Mouse (Mus musculus) thymus, adult 2 months (tissue): Measurements from ENCODE around the gene Serinc3. TPM values are rescaled to one million over a fixed set of nuclear protein-coding genes. Genes with fewer than 3 reads are reported as not detected.

ENCODE experiments used
- DNase-seq: peaks from one replicate; pipeline ENCODE4 v3.0.0; 2021
- H3K27ac ChIP-seq: fragments of 200-500 bp; 2 replicates; pipeline ENCODE4 v1.5.1; 2012; ENCODE audit warnings: low read length, control low read depth; ENCODE audit not compliant: control insufficient read depth, insufficient read depth
- H3K27me3 ChIP-seq: fragments of 200-500 bp; 2 replicates; pipeline ENCODE4 v1.6.1; 2012; ENCODE audit warnings: mild to moderate bottlenecking, low read length, moderate library complexity, mixed read lengths; ENCODE audit not compliant: control insufficient read depth, insufficient read depth
- H3K36me3 ChIP-seq: fragments of 200-500 bp; 2 replicates; pipeline ENCODE4 v1.6.1; 2012; ENCODE audit warnings: mild to moderate bottlenecking, low read length, moderate library complexity; ENCODE audit not compliant: control insufficient read depth, insufficient read depth
- H3K4me1 ChIP-seq: fragments of 200-500 bp; replicated peaks from 2 replicates; pipeline ENCODE4 v1.6.1; 2012; ENCODE audit warnings: low read length; ENCODE audit not compliant: control insufficient read depth, insufficient read depth
- H3K4me3 ChIP-seq: fragments of 200-500 bp; 2 replicates; pipeline ENCODE4 v1.5.1; 2012; ENCODE audit warnings: mild to moderate bottlenecking, low read length, control low read depth, moderate library complexity; ENCODE audit not compliant: control insufficient read depth, insufficient read depth
- CTCF ChIP-seq: fragments of 200-500 bp; IDR thresholded peaks from 2 replicates; pipeline ENCODE4 v1.5.1; 2012; ENCODE audit warnings: mild to moderate bottlenecking, control low read depth, low read length, moderate library complexity, borderline replicate concordance; ENCODE audit not compliant: control insufficient read depth, poor library complexity, insufficient read depth; ENCODE audit errors: extremely low read depth
- POLR2A ChIP-seq: fragments of 200-500 bp; IDR thresholded peaks from 2 replicates; pipeline ENCODE4 v1.6.1; 2012; ENCODE audit warnings: mild to moderate bottlenecking, low read length, control low read depth, moderate library complexity; ENCODE audit not compliant: control insufficient read depth, poor library complexity, insufficient read depth; ENCODE audit errors: extremely low read depth
- WGBS: fragments of 180-500 bp; shearing (Covaris S2); methylation state at CpG from one replicate; pipeline ENCODE4 v1.1.7; 2018; 5-methylcytosine and 5-hydroxymethylcytosine counted together
- polyA plus RNA-seq: library from polyadenylated mRNA; depleted of rRNA; stranded (reverse); fragments of >200 nt; gene quantifications from 2 replicates; pipeline ENCODE4 v1.2.3, GENCODE M21; 2012

Gene Serinc3
- polyA plus RNA-seq, 1 experiment: 279 TPM

- Histone ChIP-seq H3K4me1 (no peaks in the 10 kb centered on the region), H3K27ac (no peak overlapping the region), H3K36me3 (peaks cover 43% of the 10 kb centered on the region), H3K4me3 (no peak overlapping the region), H3K27me3 (no peaks in the 10 kb centered on the region)
- TF ChIP-seq CTCF (no peak), POLR2A (no peak)
- 96% methylated on average over 12 of the region's 12 CpGs for WGBS
- no peak for DNase-seq
These were observed 35.5 kb downstream of the Serinc3 start for GRCm38 (mm10) chr2:163609281-163609975.

DNA sequence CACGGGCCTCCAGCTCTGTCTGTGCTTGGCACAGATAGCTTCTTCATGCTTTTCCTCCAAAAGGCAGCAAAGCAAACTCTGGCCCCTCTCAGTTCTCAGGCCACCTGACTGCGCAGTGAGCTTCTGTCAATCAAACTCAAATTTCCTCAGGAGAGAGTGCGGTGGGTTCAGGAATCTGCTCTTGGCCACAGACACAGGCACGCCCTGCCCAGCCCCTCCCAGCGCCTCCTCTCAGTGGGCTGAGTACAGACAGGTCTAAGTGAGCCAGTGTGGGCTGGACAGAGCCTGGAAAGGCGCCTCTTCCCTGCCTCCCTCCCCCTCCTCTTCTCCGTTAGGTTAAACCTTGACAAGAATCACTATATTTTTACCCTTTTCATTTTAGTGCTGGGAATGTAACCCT, 36.9 kb downstream of the Serinc3 start:
- DNase-seq: no peak
- Histone ChIP-seq H3K4me3 (no peak overlapping the region), H3K27me3 (no peaks in the 10 kb centered on the region), H3K4me1 (peaks cover under 1% of the 10 kb centered on the region), H3K36me3 (peaks cover 30% of the 10 kb centered on the region), H3K27ac (no peak overlapping the region)
- 95% methylated on average over 7 of the region's 7 CpGs for WGBS
- no peak for TF ChIP-seq POLR2A
- TF ChIP-seq CTCF: no peak

GRCm38 (mm10) chr2:163606161-163606560, 38.8 kb downstream of the Serinc3 start:
- Histone ChIP-seq H3K4me3 (no peak overlapping the region), H3K4me1 (peaks cover 8% of the 10 kb centered on the region), H3K36me3 (peaks cover 23% of the 10 kb centered on the region), H3K27me3 (no peaks in the 10 kb centered on the region), H3K27ac (no peak overlapping the region)
- WGBS: 94% methylated on average over 7 of the region's 7 CpGs
- TF ChIP-seq CTCF (no peak), POLR2A (no peak)
- DNase-seq: no peak

GRCm38 (mm10) chr2:163602101-163602971, 42.6 kb downstream of the Serinc3 start, which contains the start of gene Ttpal:
Gene Ttpal (plus strand): TSS chr2:163602314.
- WGBS: under 1% methylated on average over 57 of the region's 57 CpGs
- H3K27ac ChIP-seq: peak within 1 kb of the TSS; percentile 30; the same call in 1 of the 2 replicates
- no peaks in the 10 kb centered on the region; the same call in 1 of the 2 replicates for H3K36me3 ChIP-seq
- H3K4me1 ChIP-seq: peaks cover 8% of the 10 kb centered on the region
- H3K27me3 ChIP-seq: no peaks in the 10 kb centered on the region
- H3K4me3 ChIP-seq: peak within 1 kb of the TSS; percentile 90
- TF ChIP-seq CTCF (peak; percentile 86), POLR2A (peak; percentile 77; the same call in 1 of the 2 replicates)
- peak; percentile 88 for DNase-seq

DNA sequence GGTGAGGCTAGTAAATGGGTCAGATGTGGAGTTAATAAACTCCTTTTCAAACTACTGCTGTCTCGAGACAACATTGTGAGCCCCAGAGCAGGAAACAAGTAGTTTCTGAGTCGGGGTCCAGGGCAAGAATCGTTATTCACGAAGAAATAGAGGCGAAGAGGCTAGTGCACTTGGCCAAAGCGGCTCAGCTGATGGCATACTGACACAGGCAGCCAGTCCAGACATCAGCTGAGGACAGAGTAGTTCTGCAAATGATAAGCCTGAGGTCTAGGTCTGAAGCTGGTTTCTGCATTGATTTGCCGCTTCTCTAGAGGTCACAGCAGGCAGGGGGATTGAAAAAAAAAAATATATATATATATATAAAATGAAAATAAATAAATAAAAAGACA, 43.2 kb downstream of the Serinc3 start:
- Histone ChIP-seq H3K4me3 (0 out of 2 replicates have a peak overlapping the region, but pooled peaks have one; percentile 90), H3K36me3 (no peaks in the 10 kb centered on the region), H3K27me3 (no peaks in the 10 kb centered on the region), H3K27ac (no peak overlapping the region), H3K4me1 (peaks cover 8% of the 10 kb centered on the region)
- DNase-seq: no peak
- 66% methylated on average over 7 of the region's 7 CpGs for WGBS
- TF ChIP-seq CTCF (no peak), POLR2A (no peak)

- Histone ChIP-seq H3K27me3 (no peaks in the 10 kb centered on the region), H3K4me1 (peaks cover 8% of the 10 kb centered on the region), H3K36me3 (no peaks in the 10 kb centered on the region), H3K4me3 (no peak overlapping the region), H3K27ac (no peak overlapping the region)
- TF ChIP-seq POLR2A: no peak
- no peak for TF ChIP-seq CTCF
- WGBS: 91% methylated on average over 7 of the region's 7 CpGs
- no peak for DNase-seq
These were observed 43.9 kb downstream of the Serinc3 start for GRCm38 (mm10) chr2:163601066-163601465.
